Mouse (Mus musculus): ENCODE measurements at regions not wholly inside any gene's neighbourhood (a gene's known extent, or its start where the extent isn't known, plus 50 kb on each side); places are given as distances from the start of the nearest gene placed in this dataset.

DNA sequence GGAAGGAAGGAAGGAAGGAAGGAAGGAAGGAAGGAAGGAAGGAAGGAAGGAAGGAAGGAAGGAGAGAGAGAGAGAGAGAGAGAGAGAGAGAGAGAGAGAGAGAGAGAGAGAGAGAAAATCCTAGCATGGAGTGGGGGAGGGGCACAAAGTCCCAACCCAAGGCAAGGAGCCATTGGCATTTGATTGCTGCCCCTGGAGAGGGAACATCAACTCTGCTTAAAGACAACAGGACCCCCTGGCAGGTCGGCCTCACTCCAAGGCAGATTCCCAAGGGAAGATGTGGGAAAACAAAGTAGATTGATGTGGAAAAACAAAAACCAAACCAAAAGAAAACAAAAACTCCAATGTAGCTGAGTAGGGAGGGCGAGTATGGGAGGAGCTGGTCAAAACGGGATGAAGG is 49.9 kb upstream of the Fzd10 start:
- no peak for DNase-seq

GRCm38 (mm10) chr5:128549811-128550210 is 50.8 kb upstream of the Fzd10 start:
- no peak for DNase-seq

DNA sequence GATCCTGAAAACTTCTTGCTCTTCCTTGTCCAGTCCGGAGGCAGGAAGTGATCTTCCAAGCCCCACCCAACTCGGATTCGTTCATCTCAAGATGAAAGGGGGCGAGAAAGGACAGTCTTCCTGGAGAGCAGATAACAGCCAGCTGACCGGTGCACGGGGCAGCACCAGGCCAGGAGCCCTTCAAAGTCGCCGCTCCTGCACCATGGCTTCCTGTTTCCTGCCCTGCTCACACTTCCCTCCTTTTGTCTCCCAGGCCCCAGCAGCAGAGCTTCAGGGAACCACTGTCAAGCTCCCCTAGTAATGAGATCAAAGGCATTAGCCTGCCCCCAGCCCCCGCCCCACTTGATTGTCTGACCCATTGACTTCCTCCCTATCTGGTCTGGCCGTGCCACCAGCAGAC is 58.6 kb upstream of the Fzd10 start:
- DNase-seq: no peak

GRCm38 (mm10) chr5:128538646-128539045 is 62.0 kb upstream of the Fzd10 start:
- no peak for DNase-seq

- no peak for DNase-seq
These were observed 63.4 kb upstream of the Fzd10 start for GRCm38 (mm10) chr5:128537218-128537617.

- DNase-seq: no peak
These were observed 64.3 kb upstream of the Fzd10 start for GRCm38 (mm10) chr5:128536393-128536792.

DNA sequence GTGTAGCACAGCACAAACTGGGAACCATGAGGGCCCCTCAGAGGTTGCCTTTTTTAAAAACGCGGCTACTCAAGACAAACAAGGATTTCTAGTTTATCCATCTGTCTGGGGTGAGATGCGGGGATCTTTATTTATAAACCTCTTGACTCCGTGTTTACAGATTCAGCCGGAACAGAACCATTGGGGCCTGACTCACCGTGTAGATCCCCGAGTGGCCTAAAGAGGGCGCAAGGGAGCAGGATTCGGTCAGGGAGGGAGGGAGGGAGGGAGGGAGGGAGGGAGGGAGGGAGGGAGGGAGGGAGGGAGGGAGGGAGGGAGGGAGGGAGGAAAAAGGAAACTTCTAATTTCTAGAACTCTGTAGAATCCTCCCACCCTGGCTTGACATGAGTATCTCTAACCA is 73.4 kb upstream of the Fzd10 start:
- DNase-seq: peak; percentile 60

DNA sequence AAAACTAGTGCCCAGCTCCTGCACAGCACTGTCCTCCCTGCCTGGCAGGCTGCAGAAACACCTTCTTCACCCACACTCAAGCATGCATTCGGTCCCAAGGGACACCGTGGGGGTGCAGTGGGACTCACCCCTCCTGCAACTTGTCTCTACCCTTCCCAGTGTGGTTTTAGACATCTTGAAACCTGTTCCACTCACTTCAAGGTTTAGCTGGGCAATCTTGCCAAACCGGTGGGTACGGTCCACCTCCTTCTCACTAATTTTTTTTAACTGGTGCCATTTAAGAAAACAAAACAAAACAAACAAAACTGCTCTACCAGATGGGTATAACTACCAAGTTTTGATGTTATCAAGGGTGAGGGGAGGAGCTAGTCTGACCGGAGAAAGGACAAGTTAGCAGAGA is 74.2 kb upstream of the Fzd10 start:
- no peak for DNase-seq

- DNase-seq: no peak
These were observed 76.0 kb upstream of the Fzd10 start for GRCm38 (mm10) chr5:128524377-128525280.

DNA sequence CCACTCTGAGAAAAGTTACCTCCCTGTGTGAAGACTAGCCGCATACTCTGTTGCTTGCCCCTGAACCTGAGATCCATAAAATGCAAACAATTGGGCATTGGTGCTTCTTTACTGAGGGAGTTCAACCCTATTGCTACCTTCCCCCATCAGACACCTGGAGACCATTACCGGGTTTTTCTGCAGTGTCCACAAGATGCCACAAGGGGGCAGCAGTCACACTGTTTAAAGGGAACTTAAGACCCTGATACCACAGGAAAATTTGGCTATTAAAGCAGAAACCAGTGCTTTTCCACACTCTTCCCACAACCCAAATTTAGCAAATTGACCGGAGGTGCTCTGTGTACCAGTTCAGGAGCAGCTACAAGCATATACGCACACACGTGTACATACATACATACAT is 78.0 kb upstream of the Fzd10 start:
- DNase-seq: peak; percentile 39

- no peak for DNase-seq
These were observed 83.3 kb upstream of the Fzd10 start for GRCm38 (mm10) chr5:128517336-128517735.

DNA sequence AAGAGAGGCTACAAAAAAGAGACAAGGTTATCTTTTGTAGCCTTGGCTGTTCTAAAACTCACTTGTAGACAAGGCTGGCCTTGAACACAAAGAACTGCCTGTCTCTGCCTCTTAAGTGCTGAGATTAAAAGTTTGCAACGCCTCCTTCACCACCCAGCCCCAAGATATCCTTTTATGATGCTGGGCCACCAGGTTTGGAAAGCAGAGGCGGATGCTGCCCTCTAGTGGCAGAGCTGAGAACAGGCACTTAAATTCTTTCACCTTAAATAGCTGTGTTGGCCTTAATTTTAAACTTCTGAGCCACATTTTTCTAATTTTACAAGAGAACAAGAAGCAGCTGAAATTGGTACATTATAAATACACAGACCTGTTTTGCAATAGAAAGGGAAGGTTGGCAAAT is 82.5 kb upstream of the Tmem132d start:
- DNase-seq: peak; percentile 31

- DNase-seq: no peak
These were observed 80.4 kb upstream of the Tmem132d start for GRCm38 (mm10) chr5:128513261-128513660.

- no peak for DNase-seq
These were observed 79.7 kb upstream of the Tmem132d start for GRCm38 (mm10) chr5:128512606-128513005.

DNA sequence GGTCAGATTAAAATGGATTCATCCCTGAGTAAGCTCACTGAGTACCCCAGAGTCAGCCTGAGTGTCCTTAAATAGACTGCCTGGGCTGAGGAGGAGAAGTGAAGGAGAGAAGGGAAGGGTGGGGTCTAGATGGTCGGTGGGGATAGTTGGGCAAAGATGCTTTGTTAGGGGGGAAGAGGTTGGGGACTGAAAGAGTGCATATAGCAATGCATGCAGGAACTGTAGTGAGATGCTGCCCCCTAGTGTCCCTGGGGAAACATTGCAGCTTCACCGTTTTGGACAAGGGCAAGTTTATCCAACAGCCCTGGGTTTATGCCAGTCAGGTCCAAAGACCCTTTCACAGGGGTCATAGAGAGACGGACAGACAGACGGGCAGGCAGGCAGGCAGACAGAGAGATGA is 71.6 kb upstream of the Tmem132d start:
- peak; percentile 21 for DNase-seq

DNA sequence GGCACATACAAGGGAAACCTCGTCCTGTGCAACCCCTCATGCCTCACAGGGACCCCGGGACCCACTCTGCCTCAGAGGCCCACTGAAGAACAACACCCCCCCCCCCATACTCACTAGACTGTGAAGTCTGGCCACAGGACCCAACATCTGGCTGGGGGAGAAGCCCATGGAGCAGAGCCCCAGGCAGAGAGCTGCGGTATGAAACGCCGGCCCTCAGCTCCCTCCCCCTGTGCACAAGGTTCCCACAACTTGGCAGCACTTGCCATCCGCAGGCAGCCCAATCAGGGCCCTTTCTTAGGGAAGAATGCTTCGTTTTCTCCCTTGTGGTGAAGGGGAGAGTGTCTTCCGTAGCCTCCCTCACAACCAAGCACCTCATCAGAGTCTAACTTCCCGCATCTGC is 66.6 kb upstream of the Tmem132d start:
- DNase-seq: no peak

DNA sequence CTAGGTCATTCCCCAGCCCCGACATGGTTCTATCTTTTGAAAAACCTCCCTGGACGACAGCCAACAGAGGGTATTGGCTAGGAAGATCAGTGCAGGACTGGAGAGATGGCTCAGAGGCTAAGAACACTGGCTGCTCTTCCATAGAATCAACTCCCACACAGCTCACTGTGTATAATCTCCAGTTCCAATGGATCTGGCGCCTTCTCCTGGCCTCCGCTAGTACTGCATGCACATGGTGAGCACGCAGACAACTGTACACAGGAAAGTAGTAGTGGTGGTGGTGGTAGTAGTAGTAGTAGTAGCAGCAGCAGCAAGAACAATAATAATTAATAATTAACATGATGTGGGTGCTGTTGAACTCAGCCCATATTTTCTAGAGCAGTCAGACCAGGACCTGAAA is 66.2 kb upstream of the Tmem132d start:
- peak; percentile 23 for DNase-seq

- no peak for DNase-seq
These were observed 59.7 kb upstream of the Tmem132d start for GRCm38 (mm10) chr5:128492541-128492940.

DNA sequence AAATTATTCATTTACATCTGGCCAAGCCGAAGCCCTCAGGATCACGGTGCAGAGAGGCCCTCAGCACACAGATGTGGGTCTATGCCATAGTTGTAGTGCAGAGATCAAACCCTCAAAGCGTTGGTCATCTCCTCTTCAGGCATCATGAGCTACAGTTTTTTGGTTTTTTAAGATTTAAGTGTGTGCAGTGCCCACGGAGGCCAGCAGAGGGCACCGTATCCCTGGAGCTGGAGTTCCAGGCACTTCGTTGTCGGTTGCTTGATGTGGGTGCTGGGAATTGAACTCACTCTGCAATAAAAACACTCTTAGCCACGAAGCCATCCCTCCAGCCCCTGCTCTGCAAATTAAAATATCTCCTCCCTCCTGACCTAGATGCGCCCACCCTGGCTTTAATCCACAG is 58.3 kb upstream of the Tmem132d start:
- DNase-seq: peak; percentile 5

- DNase-seq: no peak
These were observed 56.1 kb upstream of the Tmem132d start for GRCm38 (mm10) chr5:128488872-128489580.

DNA sequence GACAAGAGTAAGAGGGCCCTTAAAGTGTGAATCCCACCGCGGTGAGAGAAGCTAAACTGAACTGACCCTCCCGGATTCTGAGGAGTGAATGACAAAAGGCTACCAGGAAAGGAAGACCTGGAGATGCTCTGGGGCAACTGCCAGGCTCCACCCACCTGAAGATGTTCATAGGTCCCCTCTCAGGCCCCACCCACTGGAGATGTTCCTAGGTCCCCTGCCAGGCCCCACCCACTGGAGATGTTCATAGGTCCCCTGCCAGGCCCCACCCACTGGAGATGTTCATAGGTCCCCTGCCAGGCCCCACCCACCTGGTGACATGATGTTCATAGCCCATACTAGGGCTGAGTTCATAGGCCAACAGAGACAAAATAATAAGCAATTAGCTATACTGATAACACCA is 54.5 kb upstream of the Tmem132d start:
- DNase-seq: no peak

DNA sequence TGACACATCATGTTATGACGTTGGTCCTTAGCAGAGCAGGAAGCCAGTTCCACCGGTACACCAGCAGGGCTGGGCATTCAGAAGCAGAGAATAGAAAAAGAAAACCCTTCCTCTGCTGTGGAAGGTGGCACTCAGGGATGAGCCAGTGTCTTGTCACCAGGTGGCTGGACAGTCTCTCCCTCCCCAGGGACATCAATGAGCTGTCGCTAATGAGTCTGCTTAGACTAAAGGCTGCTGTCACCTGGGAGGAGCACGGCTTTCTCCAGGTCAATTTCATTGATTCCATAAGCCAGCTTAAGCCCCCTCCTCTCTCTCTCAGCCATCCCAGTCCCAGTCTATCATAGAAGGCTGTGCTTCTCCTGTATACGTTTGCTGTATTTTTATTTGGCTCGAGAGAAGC is 51.2 kb upstream of the Tmem132d start:
- DNase-seq: no peak

- DNase-seq: no peak
These were observed 50.5 kb upstream of the Tmem132d start for GRCm38 (mm10) chr5:128483441-128483810.

All from adrenal gland, postnatal 25 days (tissue).